Mouse (Mus musculus): ENCODE results near the gene Pdcd1lg2. TPM values are rescaled to one million over a fixed set of nuclear protein-coding genes. Genes with fewer than 3 reads are reported as not detected.
A peak's percentile ranks its signal among the peaks of the same experiment; 100 is the strongest.

The Pdcd1lg2 gene
- polyA plus RNA-seq, 1 experiment, result 1.8 TPM

DNA sequence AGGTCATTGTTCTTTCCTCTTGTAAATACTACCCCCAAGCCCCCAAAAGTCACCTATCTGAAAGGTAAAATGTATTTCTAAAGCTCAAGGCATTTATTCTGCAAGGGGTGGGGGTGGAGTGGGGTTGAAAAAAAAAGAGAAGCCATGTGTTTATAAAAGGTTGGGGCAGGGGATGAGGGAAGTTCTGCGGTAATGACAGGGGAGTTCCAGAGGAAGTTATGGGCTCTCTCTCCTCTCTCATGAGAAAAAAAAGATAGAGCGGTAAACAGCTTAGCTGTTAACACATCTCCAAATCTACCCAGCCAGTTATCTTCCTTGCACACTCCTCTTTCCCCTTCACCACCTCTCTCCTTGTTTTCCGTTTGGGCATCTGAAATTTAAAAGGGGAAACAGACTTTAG, 20.2 kb downstream of the Pdcd1lg2 start:
- Histone ChIP-seq H3K4me3 (ENCODE audit: insufficient read depth, low read length) (no peak overlapping the region), H3K4me1 (ENCODE audit: control insufficient read depth, insufficient read depth, low read length) (peaks cover 31% of the 10 kb centered on the region), H3K27ac (ENCODE audit: insufficient read depth, low read depth, low read length) (peak overlapping the region; percentile 72)
- TF ChIP-seq CTCF (IDR thresholded peaks at IDR 0.05; ENCODE audit: low read depth, low read length), result no peak
- no peak for TF ChIP-seq POLR2A (IDR thresholded peaks at IDR 0.05; ENCODE audit: borderline replicate concordance, low read depth, low read length)

DNA sequence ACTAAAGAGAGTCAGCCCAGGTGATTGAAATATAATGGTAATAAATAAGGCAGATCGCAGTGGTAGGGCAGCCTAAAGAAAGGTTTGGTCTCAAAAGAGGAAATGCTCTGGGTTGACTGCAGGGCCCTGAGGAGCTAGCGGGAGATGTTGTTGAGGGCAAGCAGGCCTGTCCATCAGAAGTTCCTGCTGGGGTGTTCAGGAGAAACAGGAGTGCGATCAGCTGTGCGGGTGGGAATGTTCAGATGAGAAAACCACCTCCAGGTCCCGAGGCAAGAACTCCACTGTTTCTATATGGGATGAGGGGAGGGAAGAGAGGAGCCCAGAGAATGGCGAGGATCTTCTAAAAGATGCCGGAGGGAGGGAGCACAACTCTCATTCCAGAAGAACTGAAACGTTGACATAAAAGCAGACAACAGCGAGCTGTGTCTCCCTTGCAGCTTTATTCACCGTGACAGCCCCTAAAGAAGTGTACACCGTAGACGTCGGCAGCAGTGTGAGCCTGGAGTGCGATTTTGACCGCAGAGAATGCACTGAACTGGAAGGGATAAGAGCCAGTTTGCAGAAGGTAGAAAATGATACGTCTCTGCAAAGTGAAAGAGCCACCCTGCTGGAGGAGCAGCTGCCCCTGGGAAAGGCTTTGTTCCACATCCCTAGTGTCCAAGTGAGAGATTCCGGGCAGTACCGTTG, 26.2 kb downstream of the Pdcd1lg2 start:
- TF ChIP-seq CTCF (IDR thresholded peaks at IDR 0.05; ENCODE audit: low read depth, low read length) (no peak), POLR2A (IDR thresholded peaks at IDR 0.05; ENCODE audit: borderline replicate concordance, low read depth, low read length) (no peak)
- Histone ChIP-seq H3K27ac (ENCODE audit: insufficient read depth, low read depth, low read length) (no peak overlapping the region), H3K4me1 (ENCODE audit: control insufficient read depth, insufficient read depth, low read length) (peaks cover 16% of the 10 kb centered on the region), H3K4me3 (ENCODE audit: insufficient read depth, low read length) (no peak overlapping the region)

- no peak overlapping the region for H3K4me3 ChIP-seq (ENCODE audit: insufficient read depth, low read length)
- H3K27ac ChIP-seq (ENCODE audit: insufficient read depth, low read depth, low read length), result no peak overlapping the region
- peaks cover 11% of the 10 kb centered on the region for H3K4me1 ChIP-seq (ENCODE audit: control insufficient read depth, insufficient read depth, low read length)
- no peak for TF ChIP-seq POLR2A (IDR thresholded peaks at IDR 0.05; ENCODE audit: borderline replicate concordance, low read depth, low read length)
- TF ChIP-seq CTCF (IDR thresholded peaks at IDR 0.05; ENCODE audit: low read depth, low read length), result no peak
These were observed 27.1 kb downstream of the Pdcd1lg2 start for GRCm38 (mm10) chr19:29437849-29438248.

GRCm38 (mm10) chr19:29439242-29439641, 28.5 kb downstream of the Pdcd1lg2 start:
- no peak for TF ChIP-seq CTCF (IDR thresholded peaks at IDR 0.05; ENCODE audit: low read depth, low read length)
- TF ChIP-seq POLR2A (IDR thresholded peaks at IDR 0.05; ENCODE audit: borderline replicate concordance, low read depth, low read length), result no peak
- Histone ChIP-seq H3K4me1 (ENCODE audit: control insufficient read depth, insufficient read depth, low read length) (peaks cover 11% of the 10 kb centered on the region), H3K27ac (ENCODE audit: insufficient read depth, low read depth, low read length) (no peak overlapping the region)

GRCm38 (mm10) chr19:29442492-29442891, 31.8 kb downstream of the Pdcd1lg2 start:
- Histone ChIP-seq H3K4me3 (ENCODE audit: insufficient read depth, low read length) (no peak overlapping the region), H3K4me1 (ENCODE audit: control insufficient read depth, insufficient read depth, low read length) (peaks cover 11% of the 10 kb centered on the region), H3K27ac (ENCODE audit: insufficient read depth, low read depth, low read length) (no peak overlapping the region)
- TF ChIP-seq POLR2A (IDR thresholded peaks at IDR 0.05; ENCODE audit: borderline replicate concordance, low read depth, low read length), result no peak
- no peak for TF ChIP-seq CTCF (IDR thresholded peaks at IDR 0.05; ENCODE audit: low read depth, low read length)

More at GRCm38 (mm10) chr19:29439242-29439641, 28.5 kb downstream of the Pdcd1lg2 start:
- H3K4me3 ChIP-seq (ENCODE audit: insufficient read depth, low read length), result no peak overlapping the region

DNA sequence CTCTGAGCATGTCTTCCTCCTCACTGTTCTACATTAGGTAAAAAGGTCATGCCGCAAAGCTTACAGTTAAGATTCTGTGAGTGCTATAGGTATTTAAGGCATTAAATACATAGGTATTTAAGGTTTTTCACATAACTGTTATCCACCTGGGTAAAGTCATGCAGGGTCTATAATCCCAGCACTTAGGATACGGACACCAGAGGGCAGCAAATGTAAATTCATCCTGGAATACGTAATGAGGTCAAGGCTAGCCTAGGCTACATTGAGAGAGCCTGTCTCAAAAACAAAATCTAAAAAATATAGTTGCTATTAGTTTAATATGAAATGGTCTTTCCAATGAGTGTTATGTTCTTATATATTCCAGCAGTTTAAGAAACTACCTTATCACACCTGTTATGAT, 33.6 kb downstream of the Pdcd1lg2 start:
- H3K27ac ChIP-seq (ENCODE audit: insufficient read depth, low read depth, low read length), result no peak overlapping the region
- peaks cover 14% of the 10 kb centered on the region for H3K4me1 ChIP-seq (ENCODE audit: control insufficient read depth, insufficient read depth, low read length)
- TF ChIP-seq CTCF (IDR thresholded peaks at IDR 0.05; ENCODE audit: low read depth, low read length) (no peak), POLR2A (IDR thresholded peaks at IDR 0.05; ENCODE audit: borderline replicate concordance, low read depth, low read length) (no peak)
- H3K4me3 ChIP-seq (ENCODE audit: insufficient read depth, low read length), result no peak overlapping the region

DNA sequence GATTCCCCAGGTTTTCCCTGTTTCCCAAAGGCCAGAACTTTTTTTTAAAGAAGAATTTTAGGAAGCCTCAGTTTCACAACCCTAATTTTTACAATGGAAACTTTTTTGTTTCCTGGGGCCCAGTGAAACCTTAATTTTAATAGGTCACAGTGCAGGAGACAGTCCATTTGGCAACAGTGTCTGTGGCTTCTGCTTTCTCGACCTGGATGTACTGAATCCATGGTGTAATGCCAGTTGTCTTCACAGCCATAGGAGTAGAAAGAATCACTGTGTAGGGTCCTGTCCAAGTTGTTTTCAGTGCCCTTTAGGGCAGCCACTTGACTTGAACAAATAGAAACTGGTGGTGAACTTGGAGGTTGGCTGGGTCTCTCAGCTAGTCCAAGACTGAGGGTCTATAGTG, 37.7 kb downstream of the Pdcd1lg2 start:
- no peak overlapping the region; the same call in 1 of the 2 replicates for H3K27ac ChIP-seq (ENCODE audit: insufficient read depth, low read depth, low read length)
- H3K4me3 ChIP-seq (ENCODE audit: insufficient read depth, low read length), result no peak overlapping the region
- H3K4me1 ChIP-seq (ENCODE audit: control insufficient read depth, insufficient read depth, low read length), result peaks cover 11% of the 10 kb centered on the region
- TF ChIP-seq POLR2A (IDR thresholded peaks at IDR 0.05; ENCODE audit: borderline replicate concordance, low read depth, low read length) (no peak), CTCF (IDR thresholded peaks at IDR 0.05; ENCODE audit: low read depth, low read length) (no peak)

GRCm38 (mm10) chr19:29450376-29450775, 39.7 kb downstream of the Pdcd1lg2 start:
- Histone ChIP-seq H3K4me3 (ENCODE audit: insufficient read depth, low read length) (no peak overlapping the region), H3K27ac (ENCODE audit: insufficient read depth, low read depth, low read length) (no peak overlapping the region), H3K4me1 (ENCODE audit: control insufficient read depth, insufficient read depth, low read length) (peaks cover 11% of the 10 kb centered on the region)
- TF ChIP-seq POLR2A (IDR thresholded peaks at IDR 0.05; ENCODE audit: borderline replicate concordance, low read depth, low read length), result no peak
- TF ChIP-seq CTCF (IDR thresholded peaks at IDR 0.05; ENCODE audit: low read depth, low read length), result no peak

- H3K4me3 ChIP-seq (ENCODE audit: insufficient read depth, low read length), result no peak overlapping the region
- H3K4me1 ChIP-seq (ENCODE audit: control insufficient read depth, insufficient read depth, low read length), result no peaks in the 10 kb centered on the region
- TF ChIP-seq POLR2A (IDR thresholded peaks at IDR 0.05; ENCODE audit: borderline replicate concordance, low read depth, low read length), result no peak
- no peak for TF ChIP-seq CTCF (IDR thresholded peaks at IDR 0.05; ENCODE audit: low read depth, low read length)
- H3K27ac ChIP-seq (ENCODE audit: insufficient read depth, low read depth, low read length), result no peak overlapping the region
These were observed 43.5 kb downstream of the Pdcd1lg2 start for GRCm38 (mm10) chr19:29454141-29454601.

- TF ChIP-seq POLR2A (IDR thresholded peaks at IDR 0.05; ENCODE audit: borderline replicate concordance, low read depth, low read length) (no peak), CTCF (IDR thresholded peaks at IDR 0.05; ENCODE audit: low read depth, low read length) (no peak)
- Histone ChIP-seq H3K27ac (ENCODE audit: insufficient read depth, low read depth, low read length) (no peak overlapping the region), H3K4me3 (ENCODE audit: insufficient read depth, low read length) (no peak overlapping the region), H3K4me1 (ENCODE audit: control insufficient read depth, insufficient read depth, low read length) (no peaks in the 10 kb centered on the region)
These were observed 44.4 kb downstream of the Pdcd1lg2 start for GRCm38 (mm10) chr19:29455156-29455555.

All from bone marrow macrophage, adult 2 months (primary cell).